Mouse (Mus musculus) MEL (cell line): ENCODE data around the gene Ncs1. TPM values are rescaled to one million over a fixed set of nuclear protein-coding genes. Genes with fewer than 3 reads are reported as not detected.
A peak's percentile ranks its signal among the peaks of the same experiment; 100 is the strongest.

Experiments
- DNase-seq: peaks from one replicate; pipeline ENCODE4 v3.0.0; 2011; ENCODE audit warnings: low read depth, low spot score
- H3K27ac ChIP-seq: 2 replicates; pipeline ENCODE4 v1.5.1; 2012; ENCODE audit warnings: low read depth, mild to moderate bottlenecking, control low read depth, low read length, moderate library complexity; ENCODE audit not compliant: control insufficient read depth
- H3K27me3 ChIP-seq, 2 experiments: fragments of 150-350 bp in 1 of 2; sonication (generic) in 1 of 2; 2 replicates each; pipeline ENCODE4 v1.6.1; 2012; ENCODE audit warnings: low read length in 2 of 2, mild to moderate bottlenecking in 2 of 2, improper control_type of control experiment in 1 of 2, moderate library complexity in 1 of 2; ENCODE audit not compliant: insufficient read depth in 2 of 2, control insufficient read depth in 1 of 2
- H3K36me3 ChIP-seq, 2 experiments: 2 replicates each; pipeline ENCODE4 v1.6.1; 2012 to 2014; ENCODE audit warnings: low read length in 2 of 2, improper control_type of control experiment in 1 of 2, inconsistent platforms in 1 of 2, mild to moderate bottlenecking in 1 of 2; ENCODE audit not compliant: insufficient read depth in 2 of 2, control insufficient read depth in 1 of 2
- H3K4me1 ChIP-seq, 2 experiments: fragments of 150-350 bp in 1 of 2; sonication (generic) in 1 of 2; 2 replicates each; pipeline ENCODE4 v1.6.1; 2012; ENCODE audit warnings: low read length in 2 of 2, improper control_type of control experiment in 1 of 2, mild to moderate bottlenecking in 1 of 2; ENCODE audit not compliant: insufficient read depth in 2 of 2, control insufficient read depth in 1 of 2
- H3K4me3 ChIP-seq, 2 experiments: fragments of 150-350 bp in 1 of 2; sonication (generic) in 1 of 2; 2 replicates each; pipeline ENCODE4 v1.5.1; 2012; ENCODE audit warnings: low read depth in 2 of 2, low read length in 2 of 2, mild to moderate bottlenecking in 2 of 2, moderate library complexity in 2 of 2, control low read depth in 1 of 2, improper control_type of control experiment in 1 of 2; ENCODE audit not compliant: control insufficient read depth in 1 of 2, insufficient read depth in 1 of 2
- H3K79me2 ChIP-seq: 2 replicates; pipeline ENCODE4 v1.6.1; 2012; ENCODE audit warnings: mild to moderate bottlenecking, low read length, moderate library complexity; ENCODE audit not compliant: control insufficient read depth, poor library complexity, insufficient read depth
- H3K9ac ChIP-seq: 2 replicates; pipeline ENCODE4 v1.6.1; 2012; ENCODE audit warnings: low read depth, mild to moderate bottlenecking, control low read depth, low read length, moderate library complexity; ENCODE audit not compliant: control insufficient read depth, poor library complexity, severe bottlenecking
- H3K9me3 ChIP-seq: fragments of 150-350 bp; sonication (generic); replicated peaks from 2 replicates; pipeline ENCODE4 v1.6.1; 2012; ENCODE audit warnings: mild to moderate bottlenecking, low read length, improper control_type of control experiment, moderate library complexity; ENCODE audit not compliant: insufficient read depth
- BHLHE40 ChIP-seq: IDR thresholded peaks from 2 replicates; pipeline ENCODE4 v1.6.1; 2012; ENCODE audit warnings: low read depth, mild to moderate bottlenecking, inconsistent platforms, low read length, improper control_type of control experiment, borderline replicate concordance
- CHD1 ChIP-seq: IDR thresholded peaks from 2 replicates; pipeline ENCODE4 v1.6.1; 2012; ENCODE audit warnings: low read depth, mild to moderate bottlenecking, inconsistent platforms, low read length, improper control_type of control experiment
- CHD2 ChIP-seq: IDR thresholded peaks from 2 replicates; pipeline ENCODE4 v1.6.1; 2011; ENCODE audit warnings: low read length, improper control_type of control experiment
- CTCF ChIP-seq, 3 experiments: IDR thresholded peaks in 2 of 3; conservative IDR thresholded peaks in 1 of 3; 2 replicates each; pipeline ENCODE4 v1.5.1; 2011 to 2012; ENCODE audit warnings: low read length in 3 of 3, low read depth in 2 of 3, mild to moderate bottlenecking in 2 of 3, improper control_type of control experiment in 1 of 3, inconsistent platforms in 1 of 3, mixed read lengths in 1 of 3, moderate library complexity in 1 of 3; ENCODE audit not compliant: control insufficient read depth in 1 of 3, insufficient read depth in 1 of 3, poor library complexity in 1 of 3, severe bottlenecking in 1 of 3
- ELF1 ChIP-seq: IDR thresholded peaks from 2 replicates; pipeline ENCODE4 v1.6.1; 2014; ENCODE audit warnings: low read depth, mild to moderate bottlenecking, inconsistent platforms, low read length, improper control_type of control experiment, moderate library complexity
- EP300 ChIP-seq, 2 experiments: IDR thresholded peaks; 2 replicates each; pipeline ENCODE4 v1.6.1; 2011; ENCODE audit warnings: improper control_type of control experiment in 2 of 2, low read length in 2 of 2, low read depth in 1 of 2, mild to moderate bottlenecking in 1 of 2
- ETS1 ChIP-seq: IDR thresholded peaks from 2 replicates; pipeline ENCODE4 v1.6.1; 2012; ENCODE audit warnings: low read depth, mild to moderate bottlenecking, inconsistent platforms, low read length, improper control_type of control experiment, moderate library complexity
- GABPA ChIP-seq: IDR thresholded peaks from 2 replicates; pipeline ENCODE4 v1.6.1; 2012; ENCODE audit warnings: low read depth, mild to moderate bottlenecking, inconsistent platforms, low read length, improper control_type of control experiment, moderate library complexity
- GATA1 ChIP-seq: IDR thresholded peaks from 2 replicates; pipeline ENCODE4 v1.6.1; 2011; ENCODE audit warnings: low read depth, low read length, improper control_type of control experiment
- HCFC1 ChIP-seq: IDR thresholded peaks from 2 replicates; pipeline ENCODE4 v1.6.1; 2012; ENCODE audit warnings: low read depth, mild to moderate bottlenecking, inconsistent platforms, low read length, improper control_type of control experiment, moderate library complexity
- JUND ChIP-seq: IDR thresholded peaks from 2 replicates; pipeline ENCODE4 v1.6.1; 2011; ENCODE audit warnings: low read depth, mild to moderate bottlenecking, improper control_type of control experiment, low read length
- KAT2A ChIP-seq: conservative IDR thresholded peaks from 2 replicates; pipeline ENCODE4 v1.6.1; 2012; ENCODE audit warnings: low read depth, low read length, improper control_type of control experiment, inconsistent platforms
- MAFK ChIP-seq: IDR thresholded peaks from 2 replicates; pipeline ENCODE4 v1.6.1; 2011; ENCODE audit warnings: low read depth, mild to moderate bottlenecking, low read length, improper control_type of control experiment, borderline replicate concordance
- MAX ChIP-seq: IDR thresholded peaks from 2 replicates; pipeline ENCODE4 v1.6.1; 2011; ENCODE audit warnings: low read length, improper control_type of control experiment
- MAZ ChIP-seq: IDR thresholded peaks from 2 replicates; pipeline ENCODE4 v1.6.1; 2012; ENCODE audit warnings: low read depth, mild to moderate bottlenecking, inconsistent platforms, low read length, improper control_type of control experiment
- MYB ChIP-seq: IDR thresholded peaks from 2 replicates; pipeline ENCODE4 v1.6.1; 2011; ENCODE audit warnings: mild to moderate bottlenecking, low read depth, low read length, improper control_type of control experiment
- MYC ChIP-seq: IDR thresholded peaks from 2 replicates; pipeline ENCODE4 v1.6.1; 2011; ENCODE audit warnings: low read depth, mild to moderate bottlenecking, low read length, improper control_type of control experiment, moderate library complexity
- NELFE ChIP-seq: IDR thresholded peaks from 2 replicates; pipeline ENCODE4 v1.6.1; 2011; ENCODE audit warnings: low read depth, low read length, improper control_type of control experiment
- NRF1 ChIP-seq: IDR thresholded peaks from 2 replicates; pipeline ENCODE4 v1.6.1; 2014; ENCODE audit warnings: low read depth, mild to moderate bottlenecking, inconsistent platforms, low read length, improper control_type of control experiment, moderate library complexity; ENCODE audit not compliant: poor library complexity, insufficient read depth, severe bottlenecking
- POLR2A ChIP-seq, 2 experiments: IDR thresholded peaks; 2 replicates each; pipeline ENCODE4 v1.6.1; 2011 to 2012; ENCODE audit warnings: low read length in 2 of 2, mild to moderate bottlenecking in 2 of 2, control low read depth in 1 of 2, improper control_type of control experiment in 1 of 2, low read depth in 1 of 2, moderate library complexity in 1 of 2; ENCODE audit not compliant: control insufficient read depth in 1 of 2, insufficient read depth in 1 of 2, poor library complexity in 1 of 2
- POLR2AphosphoS2 ChIP-seq: IDR thresholded peaks from 2 replicates; pipeline ENCODE4 v1.6.1; 2011; ENCODE audit warnings: low read length, improper control_type of control experiment
- RCOR1 ChIP-seq: IDR thresholded peaks from 2 replicates; pipeline ENCODE4 v1.6.1; 2012; ENCODE audit warnings: low read depth, mild to moderate bottlenecking, inconsistent platforms, low read length, improper control_type of control experiment
- SIN3A ChIP-seq: IDR thresholded peaks from 2 replicates; pipeline ENCODE4 v1.6.1; 2012; ENCODE audit warnings: low read length, improper control_type of control experiment, inconsistent platforms
- SMC3 ChIP-seq: IDR thresholded peaks from 2 replicates; pipeline ENCODE4 v1.6.1; 2011; ENCODE audit warnings: low read depth, low read length, improper control_type of control experiment
- TAL1 ChIP-seq: IDR thresholded peaks from 2 replicates; pipeline ENCODE4 v1.6.1; 2012; ENCODE audit warnings: mild to moderate bottlenecking, inconsistent platforms, low read length, moderate library complexity, mixed read lengths
- TBP ChIP-seq: IDR thresholded peaks from 2 replicates; pipeline ENCODE4 v1.8.0; 2011; ENCODE audit warnings: low read depth, low read length, improper control_type of control experiment
- TCF12 ChIP-seq: IDR thresholded peaks from 2 replicates; pipeline ENCODE4 v1.6.1; 2014; ENCODE audit warnings: low read depth, mild to moderate bottlenecking, inconsistent platforms, low read length, improper control_type of control experiment, moderate library complexity
- UBTF ChIP-seq: IDR thresholded peaks from 2 replicates; pipeline ENCODE4 v1.6.1; 2012; ENCODE audit warnings: low read depth, mild to moderate bottlenecking, inconsistent platforms, low read length, improper control_type of control experiment, moderate library complexity, borderline replicate concordance; ENCODE audit not compliant: insufficient read depth
- USF1 ChIP-seq: IDR thresholded peaks from 2 replicates; pipeline ENCODE4 v1.6.1; 2014; ENCODE audit warnings: low read depth, mild to moderate bottlenecking, inconsistent platforms, low read length, improper control_type of control experiment, moderate library complexity
- USF2 ChIP-seq, 2 experiments: IDR thresholded peaks; 2 replicates each; pipeline ENCODE4 v1.6.1; 2011 to 2012; ENCODE audit warnings: improper control_type of control experiment in 2 of 2, low read length in 2 of 2, borderline replicate concordance in 1 of 2, inconsistent platforms in 1 of 2, low read depth in 1 of 2, mild to moderate bottlenecking in 1 of 2; ENCODE audit not compliant: insufficient read depth in 1 of 2
- ZC3H11A ChIP-seq: IDR thresholded peaks from 2 replicates; pipeline ENCODE4 v1.6.1; 2012; ENCODE audit warnings: low read depth, mild to moderate bottlenecking, inconsistent platforms, low read length, improper control_type of control experiment
- ZKSCAN1 ChIP-seq: IDR thresholded peaks from 2 replicates; pipeline ENCODE4 v1.6.1; 2012; ENCODE audit warnings: low read depth, mild to moderate bottlenecking, inconsistent platforms, low read length, improper control_type of control experiment, moderate library complexity
- ZMIZ1 ChIP-seq: IDR thresholded peaks from 2 replicates; pipeline ENCODE4 v1.6.1; 2012; ENCODE audit warnings: low read depth, mild to moderate bottlenecking, inconsistent platforms, low read length, improper control_type of control experiment, moderate library complexity
- ZNF384 ChIP-seq: IDR thresholded peaks from 2 replicates; pipeline ENCODE4 v1.6.1; 2012; ENCODE audit warnings: low read depth, mild to moderate bottlenecking, inconsistent platforms, low read length, improper control_type of control experiment
- polyA plus RNA-seq, 2 experiments: library from polyadenylated mRNA; stranded (reverse) in 1 of 2; unstranded in 1 of 2; fragments of >175 nt in 1 of 2; fragments of >200 nt in 1 of 2; gene quantifications; 2 replicates each; pipeline versions ENCODE4 v1.2.1 to v1.2.4; 2012; ENCODE audit warnings: low replicate concordance in 2 of 2, low read depth in 1 of 2; ENCODE audit not compliant: insufficient read length in 2 of 2, insufficient read depth in 1 of 2, missing spikeins in 1 of 2
- total RNA-seq: library from RNA; depleted of rRNA; stranded (reverse); fragments of 300-350 nt; gene quantifications from 2 replicates; pipeline ENCODE4 v1.2.3, GENCODE M21; 2012

The Ncs1 gene
- total and polyA plus RNA-seq, 3 experiments, result 14.5 to 17.6 TPM; not detected in 1

DNA sequence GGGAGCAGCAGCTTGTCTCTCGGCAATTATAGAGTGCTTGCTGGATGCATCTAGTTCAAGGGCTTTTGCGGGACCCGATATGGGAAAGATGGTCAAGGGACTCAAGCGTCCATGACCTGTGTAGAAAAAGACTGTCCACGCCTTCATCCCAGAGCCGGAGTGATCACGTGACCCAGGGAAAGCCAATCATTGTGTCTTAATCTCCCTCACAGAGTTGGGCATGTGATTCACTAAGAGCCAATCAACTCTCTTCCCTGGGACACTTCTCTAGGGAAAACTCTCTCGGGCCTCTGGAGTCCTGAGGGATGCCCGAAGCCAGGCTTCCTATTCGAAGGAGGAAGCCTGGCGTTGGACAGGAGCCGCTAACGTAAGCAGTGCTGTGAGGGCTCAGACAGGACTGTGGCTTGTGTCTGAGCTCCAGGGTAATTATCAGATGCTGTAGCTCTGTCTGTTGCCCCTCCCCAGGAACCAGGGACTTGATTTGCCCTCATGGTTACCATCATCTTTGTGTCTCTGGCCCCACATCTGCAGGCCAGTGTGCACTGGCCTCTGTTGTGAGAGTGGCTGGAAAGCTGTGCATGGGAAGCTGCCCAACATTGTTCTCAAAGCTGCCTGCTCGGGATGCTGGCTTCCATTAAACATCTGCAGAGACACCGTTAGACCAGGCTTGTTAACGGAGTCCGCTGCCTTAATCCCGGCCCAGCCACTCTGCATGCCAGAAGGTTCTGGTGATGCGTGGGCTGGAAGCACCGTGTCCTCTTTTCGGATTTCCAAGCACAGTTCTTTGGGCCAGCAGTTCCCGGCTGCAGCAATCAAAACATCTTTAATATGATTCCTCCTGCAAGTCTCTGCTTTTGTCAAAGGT is 59.4 kb downstream of the Ncs1 start:
- H3K4me1 ChIP-seq, result no peaks in the 10 kb centered on the region; a peak in 1 of 4 replicates
- peak; percentile 82 for DNase-seq
- H3K9me3 ChIP-seq, result no peaks in the 10 kb centered on the region
- no peak overlapping the region for H3K27ac ChIP-seq
- no peaks in the 10 kb centered on the region; a peak in 2 of 4 replicates for H3K27me3 ChIP-seq
- no peaks in the 10 kb centered on the region for H3K79me2 ChIP-seq
- TF ChIP-seq MAFK (no peak), EP300 (IDR thresholded peaks at IDR 0.05; ENCODE audit: low read depth in 1 of 2, low read length in 2 of 2) (no peak), POLR2AphosphoS2 (no peak), TBP (no peak), USF1 (peak; percentile 98), POLR2A (IDR thresholded peaks at IDR 0.05; ENCODE audit: control insufficient read depth in 1 of 2, insufficient read depth in 1 of 2, low read depth in 1 of 2, low read length in 2 of 2, poor library complexity in 1 of 2) (peak; percentile 42 to 47; a peak in 1 of 4 replicates), SMC3 (no peak), CTCF (IDR thresholded peaks at IDR 0.05 in 2 of 3, conservative IDR thresholded peaks at IDR 0.05 in 1 of 3; ENCODE audit: control insufficient read depth in 1 of 3, insufficient read depth in 1 of 3, low read depth in 2 of 3, low read length in 3 of 3, poor library complexity in 1 of 3, severe bottlenecking in 1 of 3) (no peak), MYB (no peak), MAX (peak; percentile 93), ZC3H11A (no peak), ELF1 (no peak), MAZ (no peak), KAT2A (no peak), ZKSCAN1 (no peak), ETS1 (no peak), NRF1 (no peak), JUND (no peak), USF2 (IDR thresholded peaks at IDR 0.05; ENCODE audit: borderline replicate concordance in 1 of 2, insufficient read depth in 1 of 2, low read depth in 1 of 2, low read length in 2 of 2) (peak; percentile 83 to 95), MYC (no peak), GABPA (no peak), ZMIZ1 (no peak), HCFC1 (peak; percentile 42), TCF12 (no peak), GATA1 (no peak), SIN3A (no peak), NELFE (0 out of 2 replicates have a peak, but pooled peaks have one; percentile 28), CHD1 (no peak), ZNF384 (no peak), UBTF (no peak), RCOR1 (no peak), TAL1 (no peak), BHLHE40 (no peak), CHD2 (no peak)
- H3K4me3 ChIP-seq, result peak overlapping the region; percentile 43 to 48
- H3K36me3 ChIP-seq, result no peaks in the 10 kb centered on the region
- peak overlapping the region; percentile 42 for H3K9ac ChIP-seq
